Mouse (Mus musculus): ENCODE measurements around the gene Fndc4.
A peak's percentile ranks its signal among the peaks of the same experiment; 100 is the strongest.

Gene Fndc4

GRCm38 (mm10) chr5:31257616-31258015 is 38.3 kb downstream of the Fndc4 start:
- no peak for DNase-seq (ENCODE audit: low read depth, low spot score)

GRCm38 (mm10) chr5:31255971-31256370 is 39.9 kb downstream of the Fndc4 start:
- no peak for DNase-seq (ENCODE audit: low read depth, low spot score)

GRCm38 (mm10) chr5:31255381-31255780 is 40.5 kb downstream of the Fndc4 start:
- DNase-seq (ENCODE audit: low read depth, low spot score), result no peak

- DNase-seq (ENCODE audit: low read depth, low spot score), result no peak
These were observed 41.0 kb downstream of the Fndc4 start for GRCm38 (mm10) chr5:31254901-31255300.

- DNase-seq (ENCODE audit: low read depth, low spot score), result no peak
These were observed 41.4 kb downstream of the Fndc4 start for GRCm38 (mm10) chr5:31254452-31254851.

- DNase-seq (ENCODE audit: low read depth, low spot score), result no peak
These were observed 42.1 kb downstream of the Fndc4 start for GRCm38 (mm10) chr5:31253806-31254205.

- no peak for DNase-seq (ENCODE audit: low read depth, low spot score)
These were observed 42.9 kb downstream of the Fndc4 start for GRCm38 (mm10) chr5:31252795-31253545.

GRCm38 (mm10) chr5:31252151-31252550 is 43.7 kb downstream of the Fndc4 start:
- DNase-seq (ENCODE audit: low read depth, low spot score), result no peak

- peak; percentile 8 for DNase-seq (ENCODE audit: low read depth, low spot score)
These were observed 44.3 kb downstream of the Fndc4 start, which contains the start of gene Krtcap3 for GRCm38 (mm10) chr5:31251541-31252101. Krtcap3 (plus strand) TSS chr5:31251691.

GRCm38 (mm10) chr5:31250716-31251115 is 45.2 kb downstream of the Fndc4 start:
- DNase-seq (ENCODE audit: low read depth, low spot score), result no peak
